Mouse (Mus musculus) lung, postnatal 0 days (tissue): Measurements from ENCODE around the gene Rnaseh2b.

Experiments
- CTCF ChIP-seq: IDR thresholded peaks from 2 replicates; pipeline ENCODE4 v1.5.1; 2016; ENCODE audit warnings: antibody characterized with exemption, mild to moderate bottlenecking
- EP300 ChIP-seq: IDR thresholded peaks from 2 replicates; pipeline ENCODE4 v1.6.1; 2016; ENCODE audit warnings: antibody characterized with exemption, mild to moderate bottlenecking, control low read depth

- no peak for TF ChIP-seq EP300
- TF ChIP-seq CTCF, result no peak
These were observed 18.8 kb upstream of the Rnaseh2b start for GRCm38 (mm10) chr14:62273604-62274003.
